Mouse (Mus musculus) forebrain, embryonic 13.5 days (tissue): ENCODE measurements around the gene Maml3. TPM values are rescaled to one million over a fixed set of nuclear protein-coding genes. Genes with fewer than 3 reads are reported as not detected.

ENCODE experiments used
- ATAC-seq: fragments of 200-750 bp; cut with Nextera tagmentation; 2 replicates; pipeline ENCODE4 v1.8.0; 2017
- H3K27ac ChIP-seq: fragments of 300-500 bp; sonication (generic); 2 replicates; pipeline ENCODE4 v1.5.1; 2015; ENCODE audit warnings: inconsistent platforms, mild to moderate bottlenecking, moderate library complexity
- H3K27me3 ChIP-seq: fragments of 300-500 bp; sonication (generic); 2 replicates; pipeline ENCODE4 v1.6.1; 2015; ENCODE audit warnings: mild to moderate bottlenecking, inconsistent platforms
- H3K36me3 ChIP-seq: fragments of 300-500 bp; sonication (generic); 2 replicates; pipeline ENCODE4 v1.6.1; 2015; ENCODE audit warnings: mild to moderate bottlenecking, inconsistent platforms; ENCODE audit not compliant: poor library complexity, severe bottlenecking
- H3K4me1 ChIP-seq: fragments of 300-500 bp; sonication (generic); 2 replicates; pipeline ENCODE4 v1.6.1; 2015; ENCODE audit warnings: inconsistent platforms
- H3K4me2 ChIP-seq: fragments of 300-500 bp; sonication (generic); 2 replicates; pipeline ENCODE4 v1.6.1; 2015; ENCODE audit warnings: inconsistent platforms, mild to moderate bottlenecking, moderate library complexity
- H3K4me3 ChIP-seq: fragments of 300-500 bp; sonication (generic); 2 replicates; pipeline ENCODE4 v1.5.1; 2015; ENCODE audit warnings: mild to moderate bottlenecking, inconsistent platforms
- H3K9ac ChIP-seq: fragments of 300-500 bp; sonication (generic); 2 replicates; pipeline ENCODE4 v1.6.1; 2015; ENCODE audit warnings: mild to moderate bottlenecking, inconsistent platforms
- H3K9me3 ChIP-seq: fragments of 300-500 bp; sonication (generic); replicated peaks from 2 replicates; pipeline ENCODE4 v1.6.1; 2016; ENCODE audit warnings: inconsistent platforms
- WGBS: fragments of 180-500 bp; shearing (Covaris S2); methylation state at CpG from one replicate; pipeline ENCODE4 v1.1.7; 2015; 5-methylcytosine and 5-hydroxymethylcytosine counted together
- polyA plus RNA-seq: library from polyadenylated mRNA; unstranded; fragments of >200 nt; fragmentation: Nextera tagmentation; extraction: Ambion mirVana; gene quantifications from 2 replicates; pipeline ENCODE4 v1.2.1, GENCODE M21; 2015

Maml3 gene
- polyA plus RNA-seq, 1 experiment from 2014 or later: 5.4 TPM

GRCm38 (mm10) chr3:52039958-52040357, 64.9 kb downstream of the Maml3 start:
- no peak for ATAC-seq
- Histone ChIP-seq H3K36me3 (no peaks in the 10 kb centered on the region), H3K27me3 (no peaks in the 10 kb centered on the region), H3K9me3 (no peaks in the 10 kb centered on the region), H3K4me2 (no peak overlapping the region), H3K27ac (no peak overlapping the region), H3K9ac (no peak overlapping the region), H3K4me3 (no peak overlapping the region), H3K4me1 (peaks cover 28% of the 10 kb centered on the region)
- 88% methylated on average over 7 of the region's 7 CpGs for WGBS

- H3K36me3 ChIP-seq: no peaks in the 10 kb centered on the region
- H3K4me3 ChIP-seq: no peak overlapping the region
- H3K27me3 ChIP-seq: no peaks in the 10 kb centered on the region
- no peaks in the 10 kb centered on the region for H3K9me3 ChIP-seq
- H3K4me2 ChIP-seq: no peak overlapping the region
- no peak overlapping the region for H3K9ac ChIP-seq
- ATAC-seq: no peak
- peaks cover 10% of the 10 kb centered on the region; the same call in 1 of the 2 replicates for H3K4me1 ChIP-seq
- 52% methylated on average over 5 of the region's 5 CpGs for WGBS
- H3K27ac ChIP-seq: no peak overlapping the region
Measured at GRCm38 (mm10) chr3:52037260-52037659, 67.6 kb downstream of the Maml3 start.

GRCm38 (mm10) chr3:52035404-52035803, 69.5 kb downstream of the Maml3 start:
- 32% methylated on average over 8 of the region's 8 CpGs for WGBS
- Histone ChIP-seq H3K4me2 (no peak overlapping the region), H3K27me3 (no peaks in the 10 kb centered on the region), H3K4me3 (no peak overlapping the region), H3K9ac (no peak overlapping the region), H3K4me1 (peaks cover 8% of the 10 kb centered on the region; the same call in 1 of the 2 replicates), H3K9me3 (no peaks in the 10 kb centered on the region), H3K27ac (no peak overlapping the region), H3K36me3 (no peaks in the 10 kb centered on the region)
- ATAC-seq: no peak

- no peaks in the 10 kb centered on the region for H3K27me3 ChIP-seq
- H3K27ac ChIP-seq: no peak overlapping the region
- no peak for ATAC-seq
- H3K4me2 ChIP-seq: no peak overlapping the region
- no peaks in the 10 kb centered on the region for H3K36me3 ChIP-seq
- no peaks in the 10 kb centered on the region for H3K9me3 ChIP-seq
- H3K4me3 ChIP-seq: no peak overlapping the region
- WGBS: 38% methylated on average over 14 of the region's 14 CpGs
- no peak overlapping the region for H3K9ac ChIP-seq
- peaks cover 15% of the 10 kb centered on the region; the same call in 1 of the 2 replicates for H3K4me1 ChIP-seq
Measured at GRCm38 (mm10) chr3:52033857-52034588, 70.9 kb downstream of the Maml3 start.

- Histone ChIP-seq H3K4me2 (no peak overlapping the region), H3K27me3 (no peaks in the 10 kb centered on the region), H3K4me1 (peaks cover 15% of the 10 kb centered on the region; the same call in 1 of the 2 replicates), H3K27ac (no peak overlapping the region), H3K4me3 (no peak overlapping the region), H3K9me3 (no peaks in the 10 kb centered on the region), H3K9ac (no peak overlapping the region), H3K36me3 (no peaks in the 10 kb centered on the region)
- ATAC-seq: no peak
Measured at GRCm38 (mm10) chr3:52031327-52031726, 73.5 kb downstream of the Maml3 start.

GRCm38 (mm10) chr3:52030114-52030513, 74.8 kb downstream of the Maml3 start:
- H3K4me1 ChIP-seq: peaks cover 20% of the 10 kb centered on the region
- H3K27me3 ChIP-seq: no peaks in the 10 kb centered on the region
- 0 out of 2 replicates have a peak overlapping the region, but pooled peaks have one; percentile 10 for H3K27ac ChIP-seq
- H3K4me3 ChIP-seq: no peak overlapping the region
- no peak overlapping the region for H3K9ac ChIP-seq
- 84% methylated on average over 10 of the region's 10 CpGs for WGBS
- no peaks in the 10 kb centered on the region for H3K9me3 ChIP-seq
- no peak for ATAC-seq
- H3K36me3 ChIP-seq: no peaks in the 10 kb centered on the region
- no peak overlapping the region for H3K4me2 ChIP-seq

- H3K9me3 ChIP-seq: no peaks in the 10 kb centered on the region
- peak; percentile 52; the same call in 1 of the 2 replicates for ATAC-seq
- 64% methylated on average over 12 of the region's 12 CpGs for WGBS
- peaks cover 25% of the 10 kb centered on the region for H3K4me1 ChIP-seq
- no peaks in the 10 kb centered on the region for H3K27me3 ChIP-seq
- H3K36me3 ChIP-seq: no peaks in the 10 kb centered on the region
- no peak overlapping the region for H3K4me2 ChIP-seq
- 0 out of 2 replicates have a peak overlapping the region, but pooled peaks have one; percentile 19 for H3K27ac ChIP-seq
- H3K4me3 ChIP-seq: no peak overlapping the region
- H3K9ac ChIP-seq: no peak overlapping the region
Measured at GRCm38 (mm10) chr3:52029661-52030081, 75.2 kb downstream of the Maml3 start.

- Histone ChIP-seq H3K27me3 (no peaks in the 10 kb centered on the region), H3K27ac (no peak overlapping the region), H3K4me2 (no peak overlapping the region), H3K9me3 (no peaks in the 10 kb centered on the region), H3K4me1 (peaks cover 20% of the 10 kb centered on the region), H3K36me3 (no peaks in the 10 kb centered on the region), H3K4me3 (no peak overlapping the region), H3K9ac (no peak overlapping the region)
- 77% methylated on average over 7 of the region's 7 CpGs for WGBS
- no peak for ATAC-seq
Measured at GRCm38 (mm10) chr3:52027972-52028371, 76.9 kb downstream of the Maml3 start.

GRCm38 (mm10) chr3:52022486-52022885, 82.4 kb downstream of the Maml3 start:
- Histone ChIP-seq H3K4me3 (no peak overlapping the region), H3K4me1 (peaks cover 21% of the 10 kb centered on the region), H3K36me3 (no peaks in the 10 kb centered on the region), H3K4me2 (no peak overlapping the region), H3K27ac (no peak overlapping the region), H3K27me3 (no peaks in the 10 kb centered on the region), H3K9ac (no peak overlapping the region), H3K9me3 (no peaks in the 10 kb centered on the region)
- WGBS: 36% methylated on average over 7 of the region's 7 CpGs
- ATAC-seq: no peak

- Histone ChIP-seq H3K9ac (no peak overlapping the region), H3K4me2 (no peak overlapping the region), H3K36me3 (no peaks in the 10 kb centered on the region), H3K4me1 (peaks cover 11% of the 10 kb centered on the region; the same call in 1 of the 2 replicates), H3K9me3 (no peaks in the 10 kb centered on the region), H3K27ac (no peak overlapping the region), H3K4me3 (no peak overlapping the region), H3K27me3 (no peaks in the 10 kb centered on the region)
- WGBS: 82% methylated on average over 5 of the region's 5 CpGs
- no peak for ATAC-seq
Measured at GRCm38 (mm10) chr3:52018103-52018439, 86.8 kb downstream of the Maml3 start.

GRCm38 (mm10) chr3:52017439-52018102, 87.3 kb downstream of the Maml3 start:
- no peak overlapping the region for H3K9ac ChIP-seq
- peaks cover 8% of the 10 kb centered on the region; the same call in 1 of the 2 replicates for H3K4me1 ChIP-seq
- H3K4me3 ChIP-seq: no peak overlapping the region
- no peaks in the 10 kb centered on the region for H3K9me3 ChIP-seq
- H3K4me2 ChIP-seq: no peak overlapping the region
- no peak for ATAC-seq
- no peaks in the 10 kb centered on the region for H3K36me3 ChIP-seq
- no peak overlapping the region for H3K27ac ChIP-seq
- H3K27me3 ChIP-seq: no peaks in the 10 kb centered on the region
- 77% methylated on average over 17 of the region's 17 CpGs for WGBS

GRCm38 (mm10) chr3:52016178-52016577, 88.7 kb downstream of the Maml3 start:
- no peak for ATAC-seq
- H3K9ac ChIP-seq: no peak overlapping the region
- 92% methylated on average over 3 of the region's 3 CpGs for WGBS
- no peak overlapping the region for H3K4me3 ChIP-seq
- no peaks in the 10 kb centered on the region for H3K9me3 ChIP-seq
- peaks cover 4% of the 10 kb centered on the region; the same call in 1 of the 2 replicates for H3K4me1 ChIP-seq
- no peaks in the 10 kb centered on the region for H3K27me3 ChIP-seq
- H3K36me3 ChIP-seq: no peaks in the 10 kb centered on the region
- no peak overlapping the region for H3K27ac ChIP-seq
- no peak overlapping the region for H3K4me2 ChIP-seq
